Mouse (Mus musculus): ENCODE measurements at regions not wholly inside any gene's neighbourhood (a gene's known extent, or its start where the extent isn't known, plus 50 kb on each side); places are given as distances from the start of the nearest gene placed in this dataset.

DNA sequence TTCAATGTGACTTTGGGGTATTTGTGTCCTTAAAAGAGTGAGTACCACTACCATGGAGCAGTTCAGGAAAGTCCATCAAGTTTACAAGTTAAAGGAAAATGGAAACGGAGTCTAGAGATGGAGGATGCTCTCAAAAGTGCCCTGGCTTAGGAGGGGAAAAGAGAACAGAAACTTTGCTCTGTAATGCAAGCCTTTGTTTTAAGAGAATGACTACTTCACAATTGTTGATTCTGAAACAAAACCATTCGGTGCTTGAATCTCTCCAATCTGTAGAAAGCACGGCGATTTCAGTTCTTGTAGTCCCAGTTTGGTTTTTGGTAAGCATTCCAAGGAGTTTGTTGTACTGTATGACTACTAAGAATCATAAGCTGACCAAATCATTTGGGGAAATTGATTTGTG, 197.7 kb upstream of the Ccdc54 start:
- Histone ChIP-seq H3K36me3 (ENCODE audit: control insufficient read depth, insufficient read depth, low read length) (no peaks in the 10 kb centered on the region), H3K4me3 (replicated peaks; ENCODE audit: low read length) (no peak overlapping the region), H3K27ac (replicated peaks; ENCODE audit: low read depth, low read length) (no peak overlapping the region), H3K4me1 (ENCODE audit: control insufficient read depth, insufficient read depth, low read length) (0 out of 2 replicates have a peak, but pooled peaks cover 3% of the 10 kb centered on the region), H3K9me3 (ENCODE audit: control insufficient read depth, low read length) (no peaks in the 10 kb centered on the region), H3K4me2 (replicated peaks; ENCODE audit: low read depth, low read length, severe bottlenecking) (no peak overlapping the region), H3K27me3 (ENCODE audit: control insufficient read depth, insufficient read depth, low read length) (no peaks in the 10 kb centered on the region), H3K9ac (ENCODE audit: low read depth, low read length, severe bottlenecking) (no peak overlapping the region)
- no peak for TF ChIP-seq POLR2A (IDR thresholded peaks at IDR 0.05; ENCODE audit: borderline replicate concordance, extremely low read depth, insufficient read depth, insufficient read length)
- ATAC-seq (ENCODE audit: low FRiP score, low read depth) (no peak), DNase-seq (ENCODE audit: low spot score) (no peak)
- WGBS: 93% methylated on average over 4 of the region's 4 CpGs

DNA sequence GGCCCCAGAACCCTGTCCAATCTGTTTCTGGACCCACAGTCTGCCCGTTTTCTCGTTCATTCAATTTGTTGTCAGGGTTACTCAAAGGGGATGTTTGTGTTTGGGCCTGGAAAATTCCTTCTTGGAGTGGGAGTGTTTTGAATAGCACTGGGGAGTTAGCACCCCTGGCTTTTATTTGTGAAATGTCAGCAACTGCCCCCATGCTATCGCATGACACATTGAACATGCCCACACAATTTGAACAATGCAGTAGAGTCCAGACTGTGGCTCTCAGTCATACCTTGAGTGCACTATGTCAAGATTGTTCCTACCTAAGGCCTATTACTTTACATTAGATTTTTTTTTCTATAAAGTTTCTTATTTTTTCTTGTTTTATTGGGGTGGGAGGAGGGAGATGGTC, 195.2 kb upstream of the Ccdc54 start:
- no peak for TF ChIP-seq POLR2A (IDR thresholded peaks at IDR 0.05; ENCODE audit: borderline replicate concordance, extremely low read depth, insufficient read depth, insufficient read length)
- H3K4me1 ChIP-seq (ENCODE audit: control insufficient read depth, insufficient read depth, low read length): 0 out of 2 replicates have a peak, but pooled peaks cover 3% of the 10 kb centered on the region

DNA sequence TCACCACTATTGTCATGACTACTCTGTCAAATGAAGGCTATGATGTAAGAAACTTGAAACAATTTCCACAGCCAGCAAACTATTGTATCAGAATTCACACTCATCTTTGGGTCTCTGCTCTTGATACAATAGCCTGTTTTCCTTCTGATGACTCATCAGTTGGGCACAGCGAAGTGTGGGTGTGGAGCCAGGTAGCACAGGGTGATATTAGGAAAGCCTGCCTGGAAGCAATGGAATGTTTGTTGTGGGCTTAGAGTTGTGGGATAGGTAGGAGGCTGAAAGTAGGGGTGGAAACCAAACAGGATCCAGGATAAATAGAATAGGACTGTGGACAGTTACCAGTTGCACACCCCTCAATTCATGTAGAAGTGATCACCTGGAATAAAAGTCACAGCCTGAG, 194.4 kb upstream of the Ccdc54 start:
- Histone ChIP-seq H3K27ac (replicated peaks; ENCODE audit: low read depth, low read length) (no peak overlapping the region), H3K9ac (ENCODE audit: low read depth, low read length, severe bottlenecking) (no peak overlapping the region), H3K4me1 (ENCODE audit: control insufficient read depth, insufficient read depth, low read length) (0 out of 2 replicates have a peak, but pooled peaks cover 3% of the 10 kb centered on the region), H3K4me2 (replicated peaks; ENCODE audit: low read depth, low read length, severe bottlenecking) (no peak overlapping the region), H3K36me3 (ENCODE audit: control insufficient read depth, insufficient read depth, low read length) (no peaks in the 10 kb centered on the region), H3K27me3 (ENCODE audit: control insufficient read depth, insufficient read depth, low read length) (no peaks in the 10 kb centered on the region), H3K9me3 (ENCODE audit: control insufficient read depth, low read length) (no peaks in the 10 kb centered on the region), H3K4me3 (replicated peaks; ENCODE audit: low read length) (no peak overlapping the region)
- ATAC-seq (ENCODE audit: low FRiP score, low read depth): no peak
- DNase-seq (ENCODE audit: low spot score): no peak
- TF ChIP-seq POLR2A (IDR thresholded peaks at IDR 0.05; ENCODE audit: borderline replicate concordance, extremely low read depth, insufficient read depth, insufficient read length): no peak
- WGBS: 89% methylated on average over 1 of the region's 1 CpGs

More for the DNA sequence above, 195.2 kb upstream of the Ccdc54 start:
- Histone ChIP-seq H3K27ac (replicated peaks; ENCODE audit: low read depth, low read length) (no peak overlapping the region), H3K9ac (ENCODE audit: low read depth, low read length, severe bottlenecking) (no peak overlapping the region), H3K4me2 (replicated peaks; ENCODE audit: low read depth, low read length, severe bottlenecking) (no peak overlapping the region), H3K9me3 (ENCODE audit: control insufficient read depth, low read length) (no peaks in the 10 kb centered on the region), H3K27me3 (ENCODE audit: control insufficient read depth, insufficient read depth, low read length) (no peaks in the 10 kb centered on the region), H3K36me3 (ENCODE audit: control insufficient read depth, insufficient read depth, low read length) (no peaks in the 10 kb centered on the region), H3K4me3 (replicated peaks; ENCODE audit: low read length) (no peak overlapping the region)
- no peak for DNase-seq (ENCODE audit: low spot score)
- 80% methylated on average over 3 of the region's 3 CpGs for WGBS
- ATAC-seq (ENCODE audit: low FRiP score, low read depth): no peak

DNA sequence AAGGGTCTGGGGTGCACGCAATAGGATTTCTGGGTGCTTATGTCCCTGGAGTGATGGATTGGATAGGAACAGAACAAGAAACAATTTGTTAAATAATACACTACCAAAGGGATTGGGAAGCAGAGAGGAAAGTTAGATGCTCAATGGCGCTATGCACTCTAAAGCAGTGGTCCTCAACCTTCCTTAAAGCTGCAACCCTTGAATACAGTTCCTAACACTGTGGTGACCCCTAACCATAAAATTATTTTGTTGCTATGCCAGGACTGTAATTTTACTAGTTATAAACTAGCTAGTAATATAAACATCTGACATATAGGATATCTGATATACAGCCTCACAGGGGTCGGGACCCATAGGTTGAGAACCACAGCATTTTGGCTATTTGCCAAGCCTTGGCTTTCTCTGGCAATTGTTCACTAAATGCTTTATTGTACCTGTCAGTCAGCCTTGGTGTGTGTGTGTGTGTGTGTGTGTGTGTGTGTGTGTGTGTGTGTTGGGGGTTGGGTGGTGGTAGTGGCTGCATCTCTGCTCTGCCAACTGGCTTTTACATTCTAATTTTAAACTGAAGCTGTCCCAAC, 193.8 kb upstream of the Ccdc54 start:
- Histone ChIP-seq H3K27me3 (ENCODE audit: control insufficient read depth, insufficient read depth, low read length) (no peaks in the 10 kb centered on the region), H3K9ac (ENCODE audit: low read depth, low read length, severe bottlenecking) (no peak overlapping the region), H3K27ac (replicated peaks; ENCODE audit: low read depth, low read length) (no peak overlapping the region), H3K4me3 (replicated peaks; ENCODE audit: low read length) (no peak overlapping the region), H3K9me3 (ENCODE audit: control insufficient read depth, low read length) (no peaks in the 10 kb centered on the region), H3K36me3 (ENCODE audit: control insufficient read depth, insufficient read depth, low read length) (no peaks in the 10 kb centered on the region), H3K4me2 (replicated peaks; ENCODE audit: low read depth, low read length, severe bottlenecking) (no peak overlapping the region), H3K4me1 (ENCODE audit: control insufficient read depth, insufficient read depth, low read length) (0 out of 2 replicates have a peak, but pooled peaks cover 3% of the 10 kb centered on the region)
- 73% methylated on average over 3 of the region's 3 CpGs for WGBS
- peak; percentile 15 for DNase-seq (ENCODE audit: low spot score)
- TF ChIP-seq POLR2A (IDR thresholded peaks at IDR 0.05; ENCODE audit: borderline replicate concordance, extremely low read depth, insufficient read depth, insufficient read length): no peak
- ATAC-seq (ENCODE audit: low FRiP score, low read depth): no peak

DNA sequence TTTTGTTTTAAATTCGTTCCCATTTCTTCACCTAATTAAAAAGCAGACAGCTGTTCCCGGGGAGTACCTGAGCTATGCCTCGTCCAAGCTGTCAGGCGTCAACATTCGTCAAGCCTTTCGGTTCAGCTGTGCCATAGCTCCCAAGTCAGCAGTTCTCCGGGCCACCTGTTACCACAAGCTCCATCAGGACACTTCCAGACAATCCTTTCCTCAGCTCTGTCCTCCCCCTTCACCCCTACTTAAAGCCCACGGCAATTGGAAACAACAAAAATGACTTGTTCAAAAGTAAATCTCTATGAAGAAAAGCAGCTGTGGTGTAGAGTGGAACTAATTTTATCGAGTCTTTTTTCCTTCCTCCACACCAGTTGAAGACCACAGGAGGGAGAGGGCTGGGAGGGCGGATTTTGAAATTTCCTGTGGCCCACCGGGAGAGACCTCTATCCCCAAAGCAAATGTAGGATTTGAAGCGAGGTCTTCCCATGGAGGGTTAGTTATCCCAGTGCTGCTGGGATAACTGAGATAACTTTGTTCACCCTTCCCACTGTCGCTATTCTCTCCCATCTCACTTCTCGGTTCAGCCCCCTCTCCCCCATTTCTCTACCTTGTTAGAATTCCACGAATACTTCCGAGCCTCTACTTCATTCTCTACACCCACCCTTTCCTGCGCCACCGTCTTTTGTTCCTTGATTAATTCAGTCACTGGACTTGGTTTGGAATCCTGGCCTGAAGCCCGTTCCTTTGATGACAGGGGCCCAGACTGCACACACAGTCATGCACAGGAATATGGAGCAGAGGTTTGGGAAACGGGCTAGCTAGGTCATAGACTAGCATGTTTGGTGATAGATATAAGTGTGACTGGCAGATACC, 193.1 kb upstream of the Ccdc54 start:
- no peak for TF ChIP-seq POLR2A (IDR thresholded peaks at IDR 0.05; ENCODE audit: borderline replicate concordance, extremely low read depth, insufficient read depth, insufficient read length)
- Histone ChIP-seq H3K36me3 (ENCODE audit: control insufficient read depth, insufficient read depth, low read length) (no peaks in the 10 kb centered on the region), H3K9me3 (ENCODE audit: control insufficient read depth, low read length) (no peaks in the 10 kb centered on the region), H3K27me3 (ENCODE audit: control insufficient read depth, insufficient read depth, low read length) (no peaks in the 10 kb centered on the region), H3K4me1 (ENCODE audit: control insufficient read depth, insufficient read depth, low read length) (0 out of 2 replicates have a peak, but pooled peaks cover 3% of the 10 kb centered on the region), H3K4me2 (replicated peaks; ENCODE audit: low read depth, low read length, severe bottlenecking) (no peak overlapping the region), H3K4me3 (replicated peaks; ENCODE audit: low read length) (no peak overlapping the region), H3K9ac (ENCODE audit: low read depth, low read length, severe bottlenecking) (no peak overlapping the region), H3K27ac (replicated peaks; ENCODE audit: low read depth, low read length) (no peak overlapping the region)
- 55% methylated on average over 20 of the region's 20 CpGs for WGBS
- ATAC-seq (ENCODE audit: low FRiP score, low read depth): peak; percentile 87
- peak; percentile 48 for DNase-seq (ENCODE audit: low spot score)
